Mouse (Mus musculus) embryonic facial prominence, embryonic 11.5 days (tissue): ENCODE data around the gene Sgms2. TPM values are rescaled to one million over a fixed set of nuclear protein-coding genes. Genes with fewer than 3 reads are reported as not detected.

Experiments
- ATAC-seq: fragments of 200-750 bp; cut with Nextera tagmentation; replicated peaks from 2 replicates; pipeline ENCODE4 v1.8.0; 2017; ENCODE audit warnings: low read depth; ENCODE audit not compliant: insufficient number of reproducible peaks, low FRiP score, low TSS enrichment
- DNase-seq: peaks from one replicate; pipeline ENCODE4 v3.0.0-alpha.2; 2015; ENCODE audit warnings: low spot score
- H3K27ac ChIP-seq: fragments of 300-500 bp; sonication (generic); replicated peaks from 2 replicates; pipeline ENCODE4 v1.5.1; 2014; ENCODE audit warnings: mild to moderate bottlenecking, low read depth, low read length, control low read depth
- H3K27me3 ChIP-seq: fragments of 300-500 bp; sonication (generic); 2 replicates; pipeline ENCODE4 v1.6.1; 2014; ENCODE audit warnings: mild to moderate bottlenecking, low read length, moderate library complexity, mixed read lengths; ENCODE audit not compliant: control insufficient read depth, insufficient read depth
- H3K36me3 ChIP-seq: fragments of 300-500 bp; sonication (generic); replicated peaks from 2 replicates; pipeline ENCODE4 v1.6.1; 2014; ENCODE audit warnings: low read depth, mild to moderate bottlenecking, low read length, moderate library complexity, mixed read lengths; ENCODE audit not compliant: control insufficient read depth, insufficient read depth
- H3K4me1 ChIP-seq: fragments of 300-500 bp; sonication (generic); 2 replicates; pipeline ENCODE4 v1.6.1; 2014; ENCODE audit warnings: low read length, mixed read lengths; ENCODE audit not compliant: control insufficient read depth, insufficient read depth
- H3K4me2 ChIP-seq: fragments of 300-500 bp; sonication (generic); 2 replicates; pipeline ENCODE4 v1.6.1; 2014; ENCODE audit warnings: low read depth, mild to moderate bottlenecking, control low read depth, low read length, moderate library complexity
- H3K4me3 ChIP-seq: fragments of 300-500 bp; sonication (generic); 2 replicates; pipeline ENCODE4 v1.5.1; 2014; ENCODE audit warnings: low read depth, low read length, control low read depth
- H3K9ac ChIP-seq: fragments of 300-500 bp; sonication (generic); replicated peaks from 2 replicates; pipeline ENCODE4 v1.6.1; 2014; ENCODE audit warnings: mild to moderate bottlenecking, control low read depth, low read length
- H3K9me3 ChIP-seq: fragments of 300-500 bp; sonication (generic); replicated peaks from 2 replicates; pipeline ENCODE4 v1.6.1; 2016; ENCODE audit warnings: mild to moderate bottlenecking, low read length, inconsistent platforms, mixed read lengths; ENCODE audit not compliant: control insufficient read depth
- WGBS: fragments of 180-500 bp; shearing (Covaris S2); extraction: QIAGEN DNeasy Blood & Tissue Kit; methylation state at CpG from one replicate; pipeline ENCODE4 v1.1.7; 2014; 5-methylcytosine and 5-hydroxymethylcytosine counted together
- polyA plus RNA-seq: library from polyadenylated mRNA; unstranded; fragments of >200 nt; fragmentation: Nextera tagmentation; extraction: Ambion mirVana; gene quantifications from 2 replicates; pipeline ENCODE4 v1.2.1, GENCODE M21; 2014

Gene Sgms2
- 0.46 and 2.0 TPM in 2 replicates for polyA plus RNA-seq

- peak within 1 kb of the TSS; percentile 71 for H3K9ac ChIP-seq
- ATAC-seq (no peak), DNase-seq (no peak)
- H3K4me1 ChIP-seq = peaks cover 2% of the 10 kb centered on the region; the same call in 1 of the 2 replicates
- peak within 1 kb of the TSS; percentile 71 for H3K4me3 ChIP-seq
- H3K27ac ChIP-seq = no peak within 1 kb of the TSS
- peaks cover 14% of the 10 kb centered on the region for H3K27me3 ChIP-seq
- H3K4me2 ChIP-seq = peak within 1 kb of the TSS; percentile 99
- no peaks in the 10 kb centered on the region for H3K9me3 ChIP-seq
- 88% methylated on average over 2 of the region's 2 CpGs for WGBS
- H3K36me3 ChIP-seq = no peaks in the 10 kb centered on the region
Measured at GRCm38 (mm10) chr3:131491361-131491925, at the start of gene Sgms2. Sgms2 (minus strand) TSS chr3:131491411.

DNA sequence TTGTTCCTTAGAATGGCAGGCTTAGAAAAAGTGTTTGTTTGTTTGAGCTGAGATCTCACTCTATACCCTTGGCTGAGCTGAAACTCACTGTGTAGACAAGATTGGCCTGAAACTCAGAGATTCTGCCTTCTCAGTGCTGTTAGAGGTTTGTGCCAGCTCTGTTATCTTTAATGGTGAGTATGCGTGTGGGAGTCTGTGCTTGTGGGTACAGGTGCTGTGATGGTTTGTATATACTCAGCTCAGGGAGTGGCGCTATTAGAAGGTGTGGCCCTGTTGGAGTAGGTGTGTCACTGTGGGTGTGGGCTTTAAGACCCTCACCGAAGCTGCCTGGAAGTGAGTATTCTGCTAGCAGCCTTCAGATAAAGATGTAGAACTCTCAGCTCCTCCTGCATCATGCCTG is 34.0 kb upstream of the Sgms2 start:
- Histone ChIP-seq H3K27ac (no peak overlapping the region), H3K4me1 (no peaks in the 10 kb centered on the region), H3K27me3 (no peaks in the 10 kb centered on the region), H3K4me2 (no peak overlapping the region), H3K9ac (no peak overlapping the region), H3K9me3 (no peaks in the 10 kb centered on the region), H3K36me3 (no peaks in the 10 kb centered on the region), H3K4me3 (no peak overlapping the region)
- ATAC-seq = no peak
- DNase-seq = no peak
- 88% methylated on average over 3 of the region's 3 CpGs for WGBS

DNA sequence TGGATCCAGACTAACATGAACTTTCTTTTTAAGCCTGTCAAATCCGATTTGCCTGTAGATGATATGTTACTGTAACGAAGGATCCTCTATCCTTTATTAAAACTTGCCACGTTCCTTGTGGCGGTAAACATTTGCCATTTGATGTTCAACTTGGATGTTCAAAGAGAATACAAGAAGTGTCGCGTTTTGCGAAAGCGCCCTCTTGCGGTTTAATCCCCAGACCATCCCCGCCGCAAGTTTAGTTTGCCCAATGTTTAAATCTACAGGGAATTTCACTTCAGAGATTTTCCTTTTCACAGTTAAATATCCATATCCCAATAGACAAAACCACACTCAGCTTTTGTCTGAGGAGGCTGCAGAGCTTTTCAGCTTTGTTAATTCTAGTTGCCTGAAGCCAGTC is 33.6 kb upstream of the Sgms2 start:
- no peaks in the 10 kb centered on the region for H3K9me3 ChIP-seq
- 26% methylated on average over 11 of the region's 11 CpGs for WGBS
- ATAC-seq (no peak), DNase-seq (peak; percentile 66)
- no peak overlapping the region for H3K27ac ChIP-seq
- H3K9ac ChIP-seq = no peak overlapping the region
- H3K4me3 ChIP-seq = no peak overlapping the region
- no peaks in the 10 kb centered on the region for H3K36me3 ChIP-seq
- H3K4me2 ChIP-seq = no peak overlapping the region
- H3K27me3 ChIP-seq = no peaks in the 10 kb centered on the region
- H3K4me1 ChIP-seq = no peaks in the 10 kb centered on the region

DNA sequence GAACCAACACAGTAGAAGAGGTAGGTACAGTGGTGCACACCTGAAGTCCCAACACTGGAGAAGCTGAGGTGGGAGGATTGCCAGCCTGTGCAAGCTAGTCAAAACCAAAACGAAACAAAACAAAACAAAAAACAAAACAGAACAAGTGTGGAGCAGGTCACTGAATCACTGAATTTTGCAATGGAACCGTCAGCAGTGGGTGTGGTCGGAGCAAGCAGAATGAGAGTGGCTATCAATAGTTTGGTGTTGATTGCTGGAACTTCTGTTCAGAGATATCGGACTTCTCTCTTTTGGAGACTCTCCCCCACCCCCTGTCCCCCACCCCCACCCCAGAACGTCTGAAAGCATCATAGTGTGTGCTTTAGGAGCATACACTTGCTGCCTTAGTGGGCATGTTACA is 33.0 kb upstream of the Sgms2 start:
- no peaks in the 10 kb centered on the region for H3K36me3 ChIP-seq
- 76% methylated on average over 5 of the region's 5 CpGs for WGBS
- H3K27me3 ChIP-seq = no peaks in the 10 kb centered on the region
- ATAC-seq = no peak
- H3K9me3 ChIP-seq = no peaks in the 10 kb centered on the region
- no peak overlapping the region for H3K4me2 ChIP-seq
- H3K9ac ChIP-seq = no peak overlapping the region
- no peak overlapping the region for H3K27ac ChIP-seq
- DNase-seq = no peak
- no peaks in the 10 kb centered on the region for H3K4me1 ChIP-seq
- H3K4me3 ChIP-seq = no peak overlapping the region

GRCm38 (mm10) chr3:131523749-131524148 is 32.5 kb upstream of the Sgms2 start:
- Histone ChIP-seq H3K36me3 (no peaks in the 10 kb centered on the region), H3K9ac (no peak overlapping the region), H3K9me3 (no peaks in the 10 kb centered on the region), H3K27ac (no peak overlapping the region), H3K4me2 (no peak overlapping the region), H3K4me3 (no peak overlapping the region), H3K27me3 (no peaks in the 10 kb centered on the region), H3K4me1 (no peaks in the 10 kb centered on the region)
- ATAC-seq = no peak
- 71% methylated on average over 9 of the region's 9 CpGs for WGBS
- no peak for DNase-seq

- no peaks in the 10 kb centered on the region for H3K4me1 ChIP-seq
- no peak overlapping the region for H3K4me3 ChIP-seq
- no peak overlapping the region for H3K4me2 ChIP-seq
- DNase-seq (no peak), ATAC-seq (no peak)
- H3K27ac ChIP-seq = no peak overlapping the region
- no peaks in the 10 kb centered on the region for H3K27me3 ChIP-seq
- WGBS = 90% methylated on average over 7 of the region's 7 CpGs
- no peaks in the 10 kb centered on the region for H3K9me3 ChIP-seq
- no peak overlapping the region for H3K9ac ChIP-seq
- H3K36me3 ChIP-seq = no peaks in the 10 kb centered on the region
Measured at GRCm38 (mm10) chr3:131522243-131522642, 31.0 kb upstream of the Sgms2 start.

DNA sequence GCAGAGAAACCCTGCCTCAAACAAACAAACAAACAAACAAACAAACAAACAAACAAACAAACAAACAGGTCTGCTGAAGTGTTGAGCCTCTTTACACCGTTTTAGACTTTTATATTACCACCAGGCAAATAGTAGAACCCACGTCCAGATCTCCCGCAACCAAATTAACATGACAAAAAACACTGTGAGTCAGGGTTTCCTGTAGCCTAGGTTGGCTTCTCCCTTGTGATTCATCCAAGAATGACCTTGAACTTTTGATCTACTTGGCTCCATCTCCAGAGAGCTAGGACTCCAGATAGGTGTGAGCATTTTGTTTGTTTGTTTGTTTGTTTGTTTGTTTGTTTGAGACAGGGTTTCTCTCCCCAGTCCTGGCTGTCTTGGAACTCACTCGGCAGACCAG is 30.0 kb upstream of the Sgms2 start:
- Histone ChIP-seq H3K4me3 (no peak overlapping the region), H3K9me3 (no peaks in the 10 kb centered on the region), H3K36me3 (no peaks in the 10 kb centered on the region), H3K4me1 (no peaks in the 10 kb centered on the region), H3K27me3 (no peaks in the 10 kb centered on the region), H3K9ac (no peak overlapping the region), H3K27ac (no peak overlapping the region), H3K4me2 (no peak overlapping the region)
- DNase-seq (no peak), ATAC-seq (no peak)
- WGBS = 74% methylated on average over 4 of the region's 4 CpGs

- H3K4me2 ChIP-seq = no peak overlapping the region
- no peaks in the 10 kb centered on the region for H3K9me3 ChIP-seq
- H3K36me3 ChIP-seq = no peaks in the 10 kb centered on the region
- 81% methylated on average over 6 of the region's 6 CpGs for WGBS
- no peaks in the 10 kb centered on the region for H3K4me1 ChIP-seq
- H3K4me3 ChIP-seq = no peak overlapping the region
- no peak overlapping the region for H3K27ac ChIP-seq
- DNase-seq (no peak), ATAC-seq (no peak)
- no peaks in the 10 kb centered on the region for H3K27me3 ChIP-seq
- H3K9ac ChIP-seq = no peak overlapping the region
Measured at GRCm38 (mm10) chr3:131517756-131518155, 26.5 kb upstream of the Sgms2 start.
